Mouse (Mus musculus) gastrocnemius, postnatal 10 days (tissue): ENCODE data around the gene Afap1l2. TPM values are rescaled to one million over a fixed set of nuclear protein-coding genes. Genes with fewer than 3 reads are reported as not detected.
A peak's percentile ranks its signal among the peaks of the same experiment; 100 is the strongest.

Experiments
- DNase-seq: peaks from one replicate; pipeline ENCODE4 v3.0.0; 2021; ENCODE audit warnings: mixed read lengths
- long read RNA-seq, 2 experiments: library from polyadenylated mRNA; stranded (forward); transcript quantifications; one replicate each; pipeline ENCODE4 v2.0.0; 2021
- total RNA-seq, 2 experiments: library from RNA; stranded (reverse); gene quantifications; 2 replicates each; pipeline ENCODE4 v1.2.3; 2021

The Afap1l2 gene
- 10 to 100 TPM; 14.2 to 22.4 TPM for total RNA-seq
- long read RNA-seq, experiment 1, transcript Afap1l2-202 (19 exons, 3,531 nt), result major isoform, 19 of 37 reads
- long read RNA-seq, experiment 1, partial matches to known transcripts, result 6 of 37 reads
- long read RNA-seq, experiment 1, other reads (novel, unspliced or antisense), result 11 of 37 reads
- long read RNA-seq, experiment 2, transcript Afap1l2-201 (20 exons, 3,597 nt), result minor isoform, 5 of 32 reads
- long read RNA-seq, experiment 2, transcript Afap1l2-202 (19 exons, 3,531 nt), result major isoform, 17 of 32 reads
- long read RNA-seq, experiment 2, partial matches to known transcripts, result 2 of 32 reads
- long read RNA-seq, experiment 2, other reads (novel, unspliced or antisense), result 8 of 32 reads

GRCm38 (mm10) chr19:57007781-57008710 is at the start of gene Afap1l2:
Gene Afap1l2, minus strand, starts transcription at chr19:57008228.
- DNase-seq, result peak; percentile 68

GRCm38 (mm10) chr19:57057568-57057967 is 49.5 kb upstream of the Afap1l2 start:
- no peak for DNase-seq

GRCm38 (mm10) chr19:57055215-57056120 is 47.4 kb upstream of the Afap1l2 start:
- DNase-seq, result no peak

GRCm38 (mm10) chr19:57052959-57053358 is 44.9 kb upstream of the Afap1l2 start:
- DNase-seq, result no peak

GRCm38 (mm10) chr19:57052016-57052415 is 44.0 kb upstream of the Afap1l2 start:
- DNase-seq, result no peak

- no peak for DNase-seq
Observed at GRCm38 (mm10) chr19:57049592-57050090, 41.6 kb upstream of the Afap1l2 start.

- no peak for DNase-seq
Observed at GRCm38 (mm10) chr19:57047671-57048320, 39.8 kb upstream of the Afap1l2 start.

GRCm38 (mm10) chr19:57039258-57039657 is 31.2 kb upstream of the Afap1l2 start:
- peak; percentile 25 for DNase-seq

- DNase-seq, result no peak
Observed at GRCm38 (mm10) chr19:57036860-57037259, 28.8 kb upstream of the Afap1l2 start.

GRCm38 (mm10) chr19:57031582-57031981 is 23.6 kb upstream of the Afap1l2 start:
- peak; percentile 58 for DNase-seq

GRCm38 (mm10) chr19:57029461-57029860 is 21.4 kb upstream of the Afap1l2 start:
- DNase-seq, result no peak

- no peak for DNase-seq
Observed at GRCm38 (mm10) chr19:57028327-57029179, 20.5 kb upstream of the Afap1l2 start.

GRCm38 (mm10) chr19:57026501-57026900 is 18.5 kb upstream of the Afap1l2 start:
- DNase-seq, result no peak

GRCm38 (mm10) chr19:57017785-57018179 is 9.8 kb upstream of the Afap1l2 start:
- DNase-seq, result no peak

- no peak for DNase-seq
Observed at GRCm38 (mm10) chr19:57016995-57017784, 9.2 kb upstream of the Afap1l2 start.

GRCm38 (mm10) chr19:57014808-57015207 is 6.8 kb upstream of the Afap1l2 start:
- peak; percentile 34 for DNase-seq

GRCm38 (mm10) chr19:57013271-57013677 is 5.2 kb upstream of the Afap1l2 start:
- DNase-seq, result no peak

- no peak for DNase-seq
Observed at GRCm38 (mm10) chr19:57012068-57012467, 4.0 kb upstream of the Afap1l2 start.

- no peak for DNase-seq
Observed at GRCm38 (mm10) chr19:57010064-57010463, 2.0 kb upstream of the Afap1l2 start.
